Mouse (Mus musculus) liver, postnatal 0 days (tissue): ENCODE data around the gene Kifc5b.

Experiments used
- CTCF ChIP-seq: sonication (generic); IDR thresholded peaks from 2 replicates; pipeline ENCODE4 v1.5.1; 2016; ENCODE audit warnings: antibody characterized with exemption, low read depth
- EP300 ChIP-seq: IDR thresholded peaks from 2 replicates; pipeline ENCODE4 v1.6.1; 2016; ENCODE audit warnings: antibody characterized with exemption, low read depth, mild to moderate bottlenecking

GRCm38 (mm10) chr17:26872870-26873269, 44.0 kb upstream of the Kifc5b start:
- TF ChIP-seq CTCF = no peak
- no peak for TF ChIP-seq EP300
